Mouse (Mus musculus): ENCODE data around the gene Trnau1ap. TPM values are rescaled to one million over a fixed set of nuclear protein-coding genes. Genes with fewer than 3 reads are reported as not detected.
A peak's percentile ranks its signal among the peaks of the same experiment; 100 is the strongest.

Gene Trnau1ap
- polyA plus RNA-seq, 1 experiment = 29.6 TPM

GRCm38 (mm10) chr4:132275949-132276348 lies 53.4 kb downstream of the Trnau1ap start:
- TF ChIP-seq POLR2A (IDR thresholded peaks at IDR 0.05; ENCODE audit: low read depth, low read length) (no peak), CTCF (IDR thresholded peaks at IDR 0.05; ENCODE audit: borderline replicate concordance, insufficient read depth, low read length) (no peak)
- peak overlapping the region; percentile 18; the same call in 1 of the 2 replicates for H3K4me3 ChIP-seq (ENCODE audit: insufficient read depth, low read length)
- no peak overlapping the region for H3K27ac ChIP-seq (ENCODE audit: insufficient read depth, low read length)
- no peaks in the 10 kb centered on the region for H3K4me1 ChIP-seq (ENCODE audit: control insufficient read depth, insufficient read depth, low read length)

GRCm38 (mm10) chr4:132274156-132274862 lies 55.0 kb downstream of the Trnau1ap start, which contains the start of gene Taf12:
TSS of gene Taf12 (plus strand) at chr4:132274375.
- H3K4me1 ChIP-seq (ENCODE audit: control insufficient read depth, insufficient read depth, low read length) = no peaks in the 10 kb centered on the region
- no peak for TF ChIP-seq CTCF (IDR thresholded peaks at IDR 0.05; ENCODE audit: borderline replicate concordance, insufficient read depth, low read length)
- peak; percentile 100 for TF ChIP-seq POLR2A (IDR thresholded peaks at IDR 0.05; ENCODE audit: low read depth, low read length)
- H3K27ac ChIP-seq (ENCODE audit: insufficient read depth, low read length) = peak within 1 kb of the TSS; percentile 85

GRCm38 (mm10) chr4:132273166-132273565 lies 56.2 kb downstream of the Trnau1ap start:
- no peak overlapping the region for H3K27ac ChIP-seq (ENCODE audit: insufficient read depth, low read length)
- no peak; the same call in 1 of the 2 replicates for TF ChIP-seq POLR2A (IDR thresholded peaks at IDR 0.05; ENCODE audit: low read depth, low read length)
- TF ChIP-seq CTCF (IDR thresholded peaks at IDR 0.05; ENCODE audit: borderline replicate concordance, insufficient read depth, low read length) = no peak
- no peaks in the 10 kb centered on the region for H3K4me1 ChIP-seq (ENCODE audit: control insufficient read depth, insufficient read depth, low read length)
- no peak overlapping the region for H3K4me3 ChIP-seq (ENCODE audit: insufficient read depth, low read length)

More at GRCm38 (mm10) chr4:132274156-132274862, 55.0 kb downstream of the Trnau1ap start, which contains the start of gene Taf12:
- peak within 1 kb of the TSS; percentile 86 for H3K4me3 ChIP-seq (ENCODE audit: insufficient read depth, low read length)

DNA sequence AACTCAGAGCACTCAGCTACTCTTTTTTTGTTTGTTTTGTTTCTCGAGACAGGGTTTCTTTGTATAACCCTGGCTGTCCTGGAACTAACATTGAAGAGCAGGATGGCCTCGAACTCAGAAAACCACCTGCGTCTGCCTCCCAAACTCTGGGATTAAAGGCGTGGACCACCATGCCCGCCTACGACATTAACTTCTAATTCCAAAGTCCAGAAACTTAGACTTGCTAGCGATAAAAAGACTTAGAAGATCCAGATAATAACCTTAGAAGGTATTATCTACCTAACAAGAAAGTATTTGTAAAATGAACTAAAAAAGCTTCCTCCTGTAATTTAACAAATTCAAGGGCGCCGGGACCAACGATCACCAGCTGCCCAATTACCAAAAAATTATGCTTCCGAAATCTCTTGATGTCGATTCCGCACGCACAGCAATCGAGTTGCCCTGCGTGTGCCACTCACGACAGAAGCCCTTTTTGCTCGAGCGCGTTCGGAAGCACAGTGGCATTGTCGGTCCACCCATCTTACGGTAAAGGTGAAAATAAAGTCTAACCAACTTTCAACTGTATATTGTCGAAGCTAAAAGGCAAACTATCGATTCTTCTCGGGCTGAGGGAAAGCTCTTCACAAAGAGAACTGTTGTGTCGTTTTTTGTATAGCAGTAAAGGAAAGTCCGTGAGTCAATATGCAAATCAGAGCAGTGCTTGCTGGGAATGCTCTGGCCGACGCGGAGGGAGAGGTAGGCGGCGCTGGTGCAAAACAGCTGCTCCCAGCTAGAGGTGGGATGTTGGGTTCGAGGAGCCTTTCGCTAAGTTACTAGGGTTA lies 59.4 kb downstream of the Trnau1ap start:
- peak; percentile 89 for TF ChIP-seq POLR2A (IDR thresholded peaks at IDR 0.05; ENCODE audit: low read depth, low read length)
- peak; percentile 21; the same call in 1 of the 2 replicates for TF ChIP-seq CTCF (IDR thresholded peaks at IDR 0.05; ENCODE audit: borderline replicate concordance, insufficient read depth, low read length)
- peak overlapping the region; percentile 97 for H3K27ac ChIP-seq (ENCODE audit: insufficient read depth, low read length)
- no peak overlapping the region for H3K4me3 ChIP-seq (ENCODE audit: insufficient read depth, low read length)
- H3K4me1 ChIP-seq (ENCODE audit: control insufficient read depth, insufficient read depth, low read length) = no peaks in the 10 kb centered on the region

- H3K27ac ChIP-seq (ENCODE audit: insufficient read depth, low read length) = no peak overlapping the region
- H3K4me3 ChIP-seq (ENCODE audit: insufficient read depth, low read length) = no peak overlapping the region
- no peak for TF ChIP-seq CTCF (IDR thresholded peaks at IDR 0.05; ENCODE audit: borderline replicate concordance, insufficient read depth, low read length)
- 0 out of 2 replicates have a peak, but pooled peaks have one; percentile 34 for TF ChIP-seq POLR2A (IDR thresholded peaks at IDR 0.05; ENCODE audit: low read depth, low read length)
- no peaks in the 10 kb centered on the region for H3K4me1 ChIP-seq (ENCODE audit: control insufficient read depth, insufficient read depth, low read length)
Measured at GRCm38 (mm10) chr4:132268871-132269739, 60.2 kb downstream of the Trnau1ap start.

GRCm38 (mm10) chr4:132266835-132267349 lies 62.4 kb downstream of the Trnau1ap start:
- TF ChIP-seq POLR2A (IDR thresholded peaks at IDR 0.05; ENCODE audit: low read depth, low read length) (no peak), CTCF (IDR thresholded peaks at IDR 0.05; ENCODE audit: borderline replicate concordance, insufficient read depth, low read length) (no peak)
- Histone ChIP-seq H3K27ac (ENCODE audit: insufficient read depth, low read length) (no peak overlapping the region), H3K4me1 (ENCODE audit: control insufficient read depth, insufficient read depth, low read length) (no peaks in the 10 kb centered on the region), H3K4me3 (ENCODE audit: insufficient read depth, low read length) (no peak overlapping the region)

DNA sequence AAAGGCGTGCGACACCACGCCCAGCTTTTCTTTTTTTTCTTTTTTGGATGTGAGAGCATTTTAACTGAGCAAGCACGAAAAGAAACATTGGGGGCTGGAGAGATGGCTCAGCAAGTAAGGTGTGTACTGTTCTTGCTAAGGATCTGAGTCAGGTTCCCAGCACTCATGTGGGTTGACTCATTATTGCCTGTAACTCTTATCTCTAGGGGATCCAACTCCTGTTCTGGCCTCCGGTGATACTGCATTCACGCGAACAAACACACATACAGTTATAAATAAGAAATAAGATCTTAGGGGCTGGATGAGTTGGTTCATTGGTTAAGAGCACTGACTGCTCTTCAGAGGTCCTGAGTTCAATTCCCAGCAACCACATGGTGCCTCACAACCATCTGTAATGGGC lies 66.0 kb downstream of the Trnau1ap start:
- TF ChIP-seq CTCF (IDR thresholded peaks at IDR 0.05; ENCODE audit: borderline replicate concordance, insufficient read depth, low read length) (no peak), POLR2A (IDR thresholded peaks at IDR 0.05; ENCODE audit: low read depth, low read length) (no peak)
- H3K4me3 ChIP-seq (ENCODE audit: insufficient read depth, low read length) = no peak overlapping the region
- H3K27ac ChIP-seq (ENCODE audit: insufficient read depth, low read length) = no peak overlapping the region
- no peaks in the 10 kb centered on the region for H3K4me1 ChIP-seq (ENCODE audit: control insufficient read depth, insufficient read depth, low read length)

GRCm38 (mm10) chr4:132262358-132262616 lies 67.1 kb downstream of the Trnau1ap start:
- Histone ChIP-seq H3K4me3 (ENCODE audit: insufficient read depth, low read length) (no peak overlapping the region), H3K27ac (ENCODE audit: insufficient read depth, low read length) (no peak overlapping the region), H3K4me1 (ENCODE audit: control insufficient read depth, insufficient read depth, low read length) (no peaks in the 10 kb centered on the region)
- TF ChIP-seq CTCF (IDR thresholded peaks at IDR 0.05; ENCODE audit: borderline replicate concordance, insufficient read depth, low read length) (no peak), POLR2A (IDR thresholded peaks at IDR 0.05; ENCODE audit: low read depth, low read length) (no peak)

Other genes with a start within 250 kb of the Trnau1ap start
- gene Oprd1, start 185.1 kb downstream of the Trnau1ap start, polyA plus RNA-seq (2011; ENCODE audit: insufficient read length, low read depth, missing spikeins) = not detected in 2 replicates
- 63.9 and 76.0 TPM in 2 replicates for gene Ythdf2, start 117.2 kb downstream of the Trnau1ap start, polyA plus RNA-seq (2011; ENCODE audit: insufficient read length, low read depth, missing spikeins)
- 16.8 and 20.9 TPM in 2 replicates for gene Gmeb1, start 67.9 kb downstream of the Trnau1ap start, polyA plus RNA-seq (2011; ENCODE audit: insufficient read length, low read depth, missing spikeins)
- gene Taf12, start 55.2 kb downstream of the Trnau1ap start, polyA plus RNA-seq (2011; ENCODE audit: insufficient read length, low read depth, missing spikeins) = 36.5 and 38.3 TPM in 2 replicates
- gene Rab42, start 26.2 kb downstream of the Trnau1ap start, polyA plus RNA-seq (2011; ENCODE audit: insufficient read length, low read depth, missing spikeins) = 0.67 TPM in 1 of 2 replicates, not detected in the other
- gene Rcc1, start 24.1 kb upstream of the Trnau1ap start, polyA plus RNA-seq (2011; ENCODE audit: insufficient read length, low read depth, missing spikeins) = 33.6 and 34.4 TPM in 2 replicates
- 28.5 and 33.5 TPM in 2 replicates for gene Phactr4, start 93.0 kb upstream of the Trnau1ap start, polyA plus RNA-seq (2011; ENCODE audit: insufficient read length, low read depth, missing spikeins)
- gene Med18, start 134.4 kb upstream of the Trnau1ap start, polyA plus RNA-seq (2011; ENCODE audit: insufficient read length, low read depth, missing spikeins) = 7.1 and 10.4 TPM in 2 replicates
- 55.1 and 58.4 TPM in 2 replicates for gene Sesn2, start 181.0 kb upstream of the Trnau1ap start, polyA plus RNA-seq (2011; ENCODE audit: insufficient read length, low read depth, missing spikeins)
- 352 and 397 TPM in 2 replicates for gene Atpif1, start 204.1 kb upstream of the Trnau1ap start, polyA plus RNA-seq (2011; ENCODE audit: insufficient read length, low read depth, missing spikeins)
- 146 and 149 TPM in 2 replicates for gene Dnajc8, start 206.0 kb upstream of the Trnau1ap start, polyA plus RNA-seq (2011; ENCODE audit: insufficient read length, low read depth, missing spikeins)
- not detected in 2 replicates for gene Ptafr, start 234.5 kb upstream of the Trnau1ap start, polyA plus RNA-seq (2011; ENCODE audit: insufficient read length, low read depth, missing spikeins)